Mouse (Mus musculus) embryo, embryonic 9.5 days (tissue): Measurements from ENCODE around the gene Clk2.
A peak's percentile ranks its signal among the peaks of the same experiment; 100 is the strongest.
"Not testable (repeated sequence)": the region's sequence is repeated elsewhere in the genome, so short reads cannot be mapped to it uniquely, and the experiment has no call there.

Source experiments
- DNase-seq: peaks from one replicate; pipeline ENCODE4 v3.0.0-alpha.2; 2017; ENCODE audit errors: extremely low spot score

The Clk2 gene

DNA sequence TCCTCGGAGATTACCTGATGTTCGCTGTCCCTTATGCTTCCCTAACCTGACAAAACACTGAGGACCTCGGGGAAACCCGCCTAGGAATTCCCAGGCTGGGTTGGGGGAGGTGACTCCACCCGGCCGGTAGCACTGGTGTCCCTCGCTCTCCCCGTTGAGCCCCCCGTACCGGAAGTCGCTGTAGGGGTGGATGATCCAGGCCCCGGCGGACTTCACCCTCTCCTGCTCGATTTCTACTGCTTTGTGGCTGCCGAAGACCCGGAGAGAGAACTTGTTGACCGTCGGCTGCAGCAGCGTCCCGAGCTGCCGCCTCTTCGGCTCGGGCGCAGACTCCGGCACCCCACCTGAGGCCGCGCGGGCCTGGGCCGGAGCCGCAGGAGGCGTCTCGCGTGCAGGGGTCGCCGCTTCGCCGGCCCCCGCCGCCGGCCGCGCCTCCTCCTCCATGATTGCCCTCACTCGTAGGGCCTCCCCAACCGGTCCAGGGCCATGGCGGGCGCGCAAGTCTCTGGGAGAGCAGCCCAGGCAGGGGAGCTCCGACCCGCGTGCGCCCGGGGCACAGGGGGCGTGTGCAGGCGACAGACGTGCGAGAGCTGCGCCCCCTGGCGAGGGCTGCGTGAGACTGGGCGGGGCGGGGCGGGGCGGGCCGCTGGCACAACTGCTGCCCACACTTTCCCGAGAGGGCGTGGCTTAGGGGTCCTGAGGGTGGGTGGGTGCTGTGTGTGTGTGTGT lies 4.8 kb upstream of the Clk2 start, which contains the start of gene Hcn3:
TSS of gene Hcn3 (minus strand) at position 581 of the 729 bp plus-strand sequence.
- peak; percentile 82 for DNase-seq

GRCm38 (mm10) chr3:89161207-89161606 lies 3.4 kb upstream of the Clk2 start:
- DNase-seq: not testable (repeated sequence)

DNA sequence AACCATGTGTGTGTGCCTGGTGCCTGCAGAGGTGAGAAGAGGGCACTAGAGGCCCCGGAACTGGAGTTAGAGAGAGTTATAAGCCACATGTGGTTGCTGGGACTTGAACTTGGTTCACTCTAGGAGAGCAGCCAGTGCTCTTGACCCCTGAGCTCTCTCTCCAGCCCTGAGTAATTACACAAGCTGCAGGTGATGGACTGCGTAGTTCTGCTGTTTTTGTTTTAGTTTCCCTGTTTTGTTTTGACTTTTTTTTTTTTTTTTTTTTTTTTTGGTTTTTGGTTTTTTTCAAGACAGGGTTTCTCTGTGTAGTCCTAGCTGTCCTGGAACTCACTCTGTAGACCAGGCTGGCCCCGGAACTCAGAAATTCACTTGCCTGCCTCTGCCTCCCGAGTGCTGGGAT lies 2.8 kb upstream of the Clk2 start:
- no peak for DNase-seq

DNA sequence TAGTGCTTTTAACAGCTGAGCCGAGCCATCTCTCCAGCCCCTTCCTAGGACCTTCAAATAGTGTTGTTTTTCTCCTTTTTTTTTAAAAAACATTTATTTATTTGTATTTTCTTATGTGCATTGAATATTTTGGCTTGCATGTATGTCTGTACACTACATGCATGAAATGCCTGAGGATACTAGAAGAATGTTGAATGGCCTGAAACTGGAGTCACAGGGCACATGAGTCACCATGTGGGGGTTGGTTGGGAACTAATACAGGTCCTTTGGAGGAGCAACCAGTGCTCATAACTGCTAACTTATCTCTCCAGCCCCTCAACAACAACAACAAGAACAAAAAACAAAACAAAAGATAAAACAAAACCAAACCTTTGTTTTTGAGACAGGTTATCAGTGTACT lies 1.5 kb upstream of the Clk2 start:
- DNase-seq: no peak

DNA sequence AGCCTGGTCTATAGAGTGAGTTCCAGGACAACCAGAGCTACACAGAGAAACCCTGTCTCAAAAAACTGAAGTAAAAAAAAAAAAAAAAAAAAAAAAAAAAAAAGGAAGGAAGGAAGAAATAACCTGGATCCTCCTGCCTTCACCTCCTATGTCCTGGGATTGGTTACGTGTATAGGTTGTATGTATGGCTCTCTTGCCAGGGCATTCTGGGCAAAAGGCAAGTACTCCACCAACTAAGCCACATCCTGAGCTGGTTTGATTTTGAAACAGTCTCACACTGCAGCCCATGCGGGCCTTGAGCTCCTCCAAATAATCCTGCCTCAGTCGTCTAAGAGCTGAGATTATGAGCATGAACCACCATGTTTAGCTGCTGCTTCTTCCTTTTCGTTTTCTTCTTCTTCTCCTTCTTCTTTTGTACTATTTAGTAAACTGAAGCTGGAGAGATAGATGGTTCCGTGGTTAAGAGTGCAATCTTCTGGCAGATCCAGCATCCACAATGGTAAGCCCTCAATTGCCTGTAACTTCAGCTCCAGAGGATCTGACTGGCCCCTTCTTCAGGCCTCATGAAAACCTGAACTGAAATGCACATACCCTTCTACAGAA lies 851 bp upstream of the Clk2 start:
- no peak for DNase-seq

- no peak for DNase-seq
Observed at GRCm38 (mm10) chr3:89165268-89165870, 774 bp downstream of the Clk2 start.

GRCm38 (mm10) chr3:89166945-89167344 lies 2.4 kb downstream of the Clk2 start:
- no peak for DNase-seq

- no peak for DNase-seq
Observed at GRCm38 (mm10) chr3:89174844-89175243, 10.2 kb downstream of the Clk2 start.

DNA sequence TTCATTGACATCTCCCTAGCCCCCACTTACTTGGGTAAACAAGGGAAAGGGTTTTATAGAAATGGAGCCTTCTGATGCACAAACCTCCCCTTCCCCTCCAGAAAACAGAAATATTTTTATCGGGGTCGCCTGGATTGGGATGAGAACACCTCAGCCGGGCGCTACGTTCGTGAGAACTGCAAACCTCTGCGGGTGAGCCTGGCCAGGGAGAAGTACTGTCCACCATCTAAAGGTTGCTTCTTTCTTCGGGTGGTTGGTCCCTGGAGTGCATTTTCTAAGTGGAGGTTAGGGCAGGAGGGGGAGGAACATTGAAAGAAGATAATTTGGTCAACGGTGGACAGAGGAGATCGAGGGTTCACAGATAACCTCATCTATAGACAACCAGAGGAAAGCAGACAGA lies 10.9 kb downstream of the Clk2 start:
- no peak for DNase-seq

DNA sequence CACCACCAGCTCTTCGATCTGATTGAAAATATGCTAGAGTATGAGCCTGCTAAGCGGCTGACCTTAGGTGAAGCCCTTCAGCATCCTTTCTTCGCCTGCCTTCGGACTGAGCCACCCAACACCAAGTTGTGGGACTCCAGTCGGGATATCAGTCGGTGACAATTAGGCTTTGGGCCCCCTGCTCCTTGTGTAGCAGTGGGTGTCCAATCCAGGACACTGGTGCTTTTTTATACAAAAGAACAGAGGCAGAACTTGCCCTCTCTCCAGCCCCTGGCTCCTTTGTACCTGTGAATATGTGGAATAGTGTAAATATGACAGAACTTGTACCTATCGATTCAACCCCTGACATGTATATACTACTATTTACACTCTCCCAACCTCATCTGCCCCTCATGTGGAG lies 11.8 kb downstream of the Clk2 start:
- DNase-seq: no peak

DNA sequence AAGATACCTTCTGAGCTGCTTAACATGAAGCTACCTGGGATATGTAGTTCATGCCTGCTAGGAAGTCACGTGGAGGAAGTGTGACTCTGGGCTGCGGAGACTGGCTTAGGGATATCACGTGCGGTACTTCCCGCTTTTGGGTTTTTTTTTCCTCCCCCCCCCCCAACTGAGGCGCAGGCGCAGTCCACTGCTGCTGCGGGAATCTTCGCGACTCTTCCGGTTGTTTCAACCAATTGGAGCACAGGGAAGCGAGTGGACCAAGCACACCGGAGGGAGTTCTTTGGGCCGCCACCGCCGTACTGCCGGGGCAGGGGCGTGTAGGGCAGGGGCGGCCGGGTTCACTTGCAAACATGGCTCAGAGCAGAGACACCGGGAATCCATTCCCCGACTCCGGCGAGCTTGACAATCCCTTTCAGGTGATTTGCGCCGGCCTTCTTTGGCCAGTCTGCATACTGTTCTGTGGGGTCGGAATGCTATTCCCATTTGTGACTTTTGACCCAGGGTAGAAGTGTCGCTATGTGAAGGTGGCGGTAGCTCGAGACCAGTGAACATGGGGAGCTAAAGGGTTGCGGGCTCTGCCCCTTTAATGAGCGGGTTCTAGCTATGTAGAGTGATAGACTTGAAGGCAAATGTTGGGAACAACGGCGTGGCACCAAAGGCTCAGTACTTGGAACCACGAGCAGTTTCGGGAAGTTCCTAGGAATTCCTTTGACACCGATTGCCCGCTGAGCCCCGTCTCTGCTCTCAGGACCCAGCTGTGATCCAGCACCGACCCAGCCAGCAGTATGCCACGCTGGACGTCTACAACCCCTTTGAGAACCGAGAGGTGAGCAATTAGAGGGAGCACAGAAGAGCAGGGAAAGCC lies 12.9 kb downstream of the Clk2 start, which contains the start of gene Scamp3:
TSS of gene Scamp3 (plus strand) at position 232 of the 865 bp plus-strand sequence.
- peak; percentile 95 for DNase-seq

DNA sequence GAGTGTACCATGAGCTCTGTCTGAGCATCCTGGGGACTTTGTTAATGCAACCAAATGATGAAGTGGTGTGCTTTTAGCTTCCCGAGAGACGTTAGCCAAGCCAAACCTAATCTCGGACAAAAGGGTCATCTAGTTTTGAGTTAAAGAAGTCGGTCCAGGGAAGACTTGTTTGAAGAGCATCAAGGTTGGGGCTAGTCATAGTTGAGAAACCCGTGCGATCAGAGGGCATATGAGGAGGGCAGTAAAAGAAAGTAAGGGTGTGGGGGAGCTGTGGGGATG lies 13.5 kb downstream of the Clk2 start:
- no peak for DNase-seq

DNA sequence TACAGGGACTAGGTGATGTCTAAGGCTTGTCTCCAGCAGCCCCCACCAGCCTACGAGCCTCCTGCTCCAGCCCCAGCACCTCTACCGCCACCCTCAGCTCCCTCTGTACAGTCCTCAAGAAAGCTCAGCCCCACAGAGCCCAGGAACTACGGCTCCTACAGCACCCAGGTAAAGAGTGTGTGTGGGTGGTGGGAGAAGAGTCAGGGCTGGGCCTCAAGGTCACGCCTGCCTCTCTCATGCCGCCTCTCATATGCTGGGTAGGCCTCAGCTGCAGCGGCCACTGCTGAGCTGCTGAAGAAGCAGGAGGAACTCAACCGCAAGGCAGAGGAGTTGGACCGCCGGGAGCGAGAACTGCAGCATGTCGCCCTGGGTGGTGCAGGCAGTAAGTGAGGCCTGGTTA lies 14.5 kb downstream of the Clk2 start:
- no peak for DNase-seq

DNA sequence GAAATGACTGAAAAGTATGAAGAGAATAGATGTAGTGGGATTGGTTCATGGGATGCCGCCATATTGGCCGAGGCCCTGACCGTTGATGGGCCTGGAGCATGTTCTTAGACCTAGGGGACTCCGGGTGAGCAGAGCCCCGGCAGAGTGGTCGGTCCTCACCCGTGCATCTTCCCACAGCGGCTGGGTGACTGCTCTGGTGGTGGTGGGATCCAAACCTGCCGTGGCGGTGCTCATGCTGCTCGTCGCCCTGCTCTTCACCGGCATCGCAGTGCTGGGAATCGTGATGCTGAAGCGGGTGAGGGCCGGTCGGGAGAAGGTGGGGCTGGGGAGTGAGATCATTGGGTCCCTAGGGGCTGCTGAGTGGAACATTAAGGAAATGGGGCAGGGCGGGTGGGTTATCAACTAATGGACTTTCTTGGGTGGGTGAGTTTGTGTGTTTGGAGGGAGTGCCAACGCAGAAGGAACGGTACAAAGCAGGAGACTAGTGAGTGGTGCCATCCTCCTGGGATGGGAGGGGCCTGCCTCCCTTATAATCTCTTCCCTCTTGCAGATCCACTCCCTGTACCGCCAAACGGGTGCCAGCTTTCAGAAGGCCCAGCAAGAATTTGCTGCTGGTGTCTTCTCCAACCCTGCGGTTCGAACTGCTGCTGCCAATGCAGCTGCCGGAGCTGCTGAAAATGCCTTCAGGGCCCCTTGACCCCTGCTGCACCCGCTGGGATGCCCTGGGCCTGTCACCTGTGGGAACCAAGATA lies 17.3 kb downstream of the Clk2 start:
- no peak for DNase-seq

DNA sequence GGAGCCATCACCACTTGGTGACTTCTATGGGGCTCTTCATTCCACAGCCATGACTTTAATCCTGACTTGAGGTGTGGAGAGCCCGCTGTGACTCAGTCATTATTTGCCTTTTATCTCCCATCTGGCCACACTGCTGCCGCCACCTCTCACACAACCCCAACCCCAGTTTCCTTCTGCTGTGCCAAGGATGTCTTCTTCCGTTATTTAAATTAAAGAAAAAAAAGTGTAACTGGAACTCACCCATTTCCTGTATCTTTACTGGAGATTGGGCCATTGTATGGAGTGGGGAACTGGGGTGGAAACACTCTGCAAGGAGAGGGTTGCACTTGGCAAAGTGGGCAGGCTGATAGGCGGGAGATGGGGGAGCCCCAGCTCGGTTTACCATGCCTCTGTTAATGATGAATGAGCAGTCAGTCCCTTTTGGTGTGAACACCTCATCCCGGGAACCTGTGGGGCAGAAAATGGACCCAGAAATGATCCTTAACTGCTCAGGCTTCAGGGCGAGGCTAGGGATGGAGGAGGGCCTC lies 18.0 kb downstream of the Clk2 start:
- no peak for DNase-seq

GRCm38 (mm10) chr3:89183058-89183958 lies 18.7 kb downstream of the Clk2 start, which contains the start of gene Fam189b:
TSS of gene Fam189b (plus strand) at chr3:89183143.
- peak; percentile 93 for DNase-seq

DNA sequence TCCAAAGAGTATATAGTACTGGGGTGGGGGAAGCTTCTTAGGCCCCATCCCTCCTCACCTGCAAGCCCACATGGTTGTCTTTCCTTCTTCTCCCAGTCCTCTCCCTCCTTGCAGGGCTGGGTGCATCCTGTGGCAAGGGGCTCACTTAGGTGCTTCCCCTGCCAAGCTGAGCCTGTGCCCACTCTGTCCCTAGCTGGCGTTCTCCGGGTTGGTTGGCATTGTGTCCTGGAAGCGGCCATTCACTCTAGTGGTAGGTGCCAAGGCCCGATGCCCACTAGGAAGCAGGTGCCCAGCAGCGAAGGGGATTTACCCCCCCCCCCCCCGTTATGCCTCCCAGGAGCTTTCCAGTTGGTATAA lies 19.3 kb downstream of the Clk2 start:
- no peak for DNase-seq

DNA sequence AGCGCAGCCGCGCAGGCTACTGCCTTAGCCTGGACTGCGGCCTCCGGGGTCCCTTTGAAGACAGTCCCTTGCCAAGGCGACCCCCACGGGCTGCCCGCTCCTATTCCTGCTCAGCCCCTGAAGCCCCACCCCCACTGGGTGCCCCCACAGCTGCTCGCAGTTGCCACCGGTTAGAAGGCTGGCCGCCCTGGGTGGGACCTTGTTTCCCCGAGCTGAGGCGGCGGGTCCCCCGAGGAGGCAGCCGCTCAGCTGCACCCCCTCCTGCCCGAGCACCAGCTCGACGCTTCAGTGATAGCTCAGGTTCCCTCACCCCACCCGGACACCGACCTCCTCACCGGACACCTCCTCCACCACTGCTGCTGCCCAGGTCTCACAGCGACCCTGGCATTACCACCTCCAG lies 22.6 kb downstream of the Clk2 start:
- no peak for DNase-seq

DNA sequence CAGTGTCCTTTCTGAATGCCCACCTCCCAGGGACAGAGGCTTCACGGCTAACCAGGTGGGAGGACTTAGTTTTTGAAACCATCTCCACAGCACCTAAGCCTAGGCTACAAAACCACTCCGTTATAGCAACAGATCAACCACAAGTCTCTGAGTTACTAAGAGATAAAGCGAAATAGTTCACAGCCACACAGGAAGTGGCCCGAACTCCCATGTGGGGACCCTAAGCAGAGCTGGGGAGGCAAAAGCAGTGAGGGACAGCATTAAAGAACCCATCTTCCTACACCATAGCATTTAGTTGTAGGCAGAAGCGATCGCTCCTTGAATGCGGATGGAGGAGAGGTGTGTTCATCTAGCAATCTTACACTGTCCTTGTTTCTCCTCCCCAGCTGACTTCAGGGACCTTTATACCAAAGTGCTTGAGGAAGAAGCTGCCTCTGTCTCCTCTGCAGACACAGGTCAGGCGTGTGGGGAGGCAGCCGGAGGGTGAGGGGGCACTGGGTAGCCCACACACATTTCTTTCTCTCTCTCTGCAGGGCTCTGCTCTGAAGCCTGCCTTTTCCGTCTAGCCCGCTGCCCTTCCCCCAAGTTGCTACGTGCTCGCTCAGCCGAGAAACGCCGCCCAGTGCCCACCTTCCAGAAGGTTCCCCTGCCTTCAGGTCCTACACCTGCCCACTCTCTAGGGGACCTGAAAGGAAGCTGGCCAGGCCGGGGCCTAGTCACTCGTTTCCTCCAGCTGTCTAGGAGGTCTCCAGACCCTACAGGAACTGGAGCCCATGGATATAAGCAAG lies 23.3 kb downstream of the Clk2 start:
- DNase-seq: no peak

GRCm38 (mm10) chr3:89188478-89188875 lies 23.9 kb downstream of the Clk2 start:
- DNase-seq: no peak
